Mouse (Mus musculus): ENCODE measurements around the gene Zfp872.
"Not testable (repeated sequence)": the region's sequence is repeated elsewhere in the genome, so short reads cannot be mapped to it uniquely, and the experiment has no call there.

Gene Zfp872

GRCm38 (mm10) chr9:22172318-22172717, 15.6 kb upstream of the Zfp872 start:
- no peak for DNase-seq

DNA sequence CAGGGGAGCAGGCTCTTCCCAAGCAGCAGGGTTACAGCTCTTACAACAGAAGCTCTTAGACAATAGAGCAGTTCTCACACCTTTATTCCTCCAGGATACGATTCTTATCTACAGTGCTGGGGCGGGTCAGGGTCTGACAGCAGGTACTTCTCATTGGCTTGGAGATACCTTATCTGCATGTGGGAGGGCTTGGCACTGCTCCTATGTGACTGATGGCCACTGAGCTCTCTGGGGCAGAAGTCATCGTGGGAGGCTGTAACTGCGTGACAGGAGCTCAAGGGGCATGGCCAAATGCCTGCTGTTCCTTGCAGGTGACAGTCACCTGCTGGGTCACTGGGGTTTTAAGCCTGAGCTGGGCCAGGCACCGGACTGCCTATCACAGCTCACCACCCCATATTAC, 8.5 kb downstream of the Zfp872 start:
- no peak for DNase-seq

DNA sequence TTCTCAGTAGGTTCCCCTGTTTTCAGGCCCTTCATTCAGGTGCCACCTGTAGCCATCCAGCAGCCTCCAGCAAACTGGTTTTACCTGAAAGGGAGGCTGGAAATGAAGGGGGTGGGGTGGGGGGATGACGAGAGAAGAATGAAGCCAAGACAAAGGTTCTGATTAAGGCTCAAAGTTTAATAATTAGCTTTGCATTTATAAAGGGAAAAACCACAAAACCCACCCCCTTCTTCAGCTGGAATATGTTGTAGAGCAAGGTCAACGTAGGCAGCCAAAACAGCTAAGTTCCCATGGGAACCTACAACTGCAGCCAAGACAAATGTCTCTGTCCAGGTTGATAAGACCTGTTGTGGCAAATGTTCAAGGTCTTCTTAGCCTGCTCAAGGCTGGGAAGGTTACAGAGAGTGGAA, 25.9 kb downstream of the Zfp872 start:
- peak in 1 of 2 experiments; percentile 26 for DNase-seq

DNA sequence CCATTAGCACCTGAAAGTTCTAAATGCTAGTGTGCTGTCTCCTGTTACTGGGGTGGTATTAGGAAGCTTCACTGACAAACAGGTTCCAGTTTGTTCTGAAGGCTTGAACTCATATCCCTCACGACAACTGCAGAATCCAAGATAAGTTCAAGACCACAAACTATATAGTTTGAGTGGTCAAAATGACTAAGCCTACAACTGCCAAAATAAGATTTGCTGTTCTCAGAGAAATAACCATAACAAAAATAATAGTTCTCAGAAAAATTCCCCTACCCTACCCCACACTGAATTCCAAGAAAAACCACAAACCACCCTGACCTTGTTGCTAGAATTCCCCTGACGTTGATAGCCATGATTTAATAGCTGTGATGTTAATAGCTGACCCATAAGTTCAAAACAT, 26.7 kb downstream of the Zfp872 start:
- DNase-seq = no peak

DNA sequence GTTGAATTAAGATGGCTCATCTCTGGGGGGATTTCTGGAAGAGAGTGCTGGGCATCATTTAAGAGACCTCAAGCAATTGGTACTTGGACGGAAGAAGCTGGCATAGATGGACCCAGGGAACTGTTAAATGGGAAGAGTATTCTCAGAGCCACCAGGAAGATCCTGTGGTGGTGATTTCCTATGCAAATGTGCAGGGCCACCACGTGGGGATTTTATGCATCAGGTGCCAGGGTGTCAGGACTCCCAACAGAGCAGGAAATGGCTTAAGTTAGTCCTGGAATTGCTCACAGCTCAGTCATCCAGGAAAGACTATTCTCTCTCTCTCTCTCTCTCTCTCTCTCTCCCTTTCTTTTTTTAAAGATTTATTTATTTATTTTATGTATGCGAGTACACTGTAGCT, 28.8 kb downstream of the Zfp872 start:
- DNase-seq = no peak

GRCm38 (mm10) chr9:22217858-22218493, 30.1 kb downstream of the Zfp872 start:
- peak in 1 of 2 experiments; percentile 59 for DNase-seq

DNA sequence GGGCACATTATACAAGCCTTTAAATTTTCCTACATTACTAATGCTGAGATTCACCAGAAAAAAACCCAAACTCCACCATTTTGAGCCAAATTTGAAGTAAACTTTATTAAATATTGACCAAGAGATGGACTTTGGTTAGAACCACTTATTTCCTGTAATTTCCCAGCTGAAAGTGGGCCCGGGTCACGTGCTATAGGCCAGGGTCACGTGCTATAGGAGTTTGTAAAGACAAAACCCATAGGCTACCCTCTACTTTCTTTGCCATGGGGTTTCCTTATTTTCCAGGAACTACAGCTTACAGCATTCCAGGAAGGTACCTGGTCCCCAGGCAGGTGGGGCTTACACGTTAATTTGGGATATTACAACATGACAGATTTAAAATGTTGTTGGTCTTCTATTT, 36.2 kb downstream of the Zfp872 start:
- DNase-seq = no peak

GRCm38 (mm10) chr9:22224536-22225503, 36.9 kb downstream of the Zfp872 start:
- peak; percentile 27 to 34 for DNase-seq

DNA sequence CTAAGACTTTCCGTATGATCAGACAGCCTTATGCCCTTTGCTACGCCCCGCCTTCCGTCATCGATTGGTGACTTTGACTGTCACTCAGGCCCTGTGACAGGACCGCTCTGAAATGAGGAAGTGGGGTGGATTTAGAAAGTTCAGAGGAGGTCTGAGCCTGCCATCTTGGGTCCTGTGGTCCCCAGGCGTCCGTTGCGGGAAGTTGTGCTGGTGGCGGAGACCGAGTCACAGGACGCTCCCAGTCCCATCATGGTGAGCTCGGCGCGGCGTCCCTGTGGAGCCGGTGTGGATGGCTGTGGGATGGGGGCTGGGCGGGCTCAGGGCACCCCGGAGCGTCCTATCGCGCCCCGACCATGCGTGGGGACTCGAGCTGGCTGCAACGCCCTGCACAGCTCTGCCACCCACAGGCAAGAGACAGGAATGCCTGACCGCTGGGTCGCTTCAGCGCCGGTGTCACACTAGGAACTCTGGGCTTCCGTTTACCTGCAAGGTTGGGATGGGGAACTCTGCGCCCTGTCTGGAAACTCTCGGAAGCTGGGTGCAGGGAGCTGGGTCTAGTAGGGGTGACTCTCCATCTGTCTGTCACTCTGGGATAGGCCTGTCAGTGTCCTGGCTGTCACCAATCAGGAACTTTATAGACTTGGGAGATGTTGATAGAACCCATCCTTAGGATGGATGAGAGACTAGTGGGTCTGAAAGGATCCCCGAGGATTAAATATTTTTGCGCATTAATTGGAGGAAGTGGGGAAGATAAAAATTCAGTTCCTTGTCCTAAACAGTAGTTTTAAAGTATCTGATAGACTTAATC, 37.9 kb downstream of the Zfp872 start, which contains the start of gene Zfp809:
Gene Zfp809 (plus strand): TSS at position 134 of the 808 bp plus-strand sequence.
- DNase-seq = peak; percentile 99 to 100

GRCm38 (mm10) chr9:22226389-22226673, 38.4 kb downstream of the Zfp872 start:
- not testable (repeated sequence) for DNase-seq

DNA sequence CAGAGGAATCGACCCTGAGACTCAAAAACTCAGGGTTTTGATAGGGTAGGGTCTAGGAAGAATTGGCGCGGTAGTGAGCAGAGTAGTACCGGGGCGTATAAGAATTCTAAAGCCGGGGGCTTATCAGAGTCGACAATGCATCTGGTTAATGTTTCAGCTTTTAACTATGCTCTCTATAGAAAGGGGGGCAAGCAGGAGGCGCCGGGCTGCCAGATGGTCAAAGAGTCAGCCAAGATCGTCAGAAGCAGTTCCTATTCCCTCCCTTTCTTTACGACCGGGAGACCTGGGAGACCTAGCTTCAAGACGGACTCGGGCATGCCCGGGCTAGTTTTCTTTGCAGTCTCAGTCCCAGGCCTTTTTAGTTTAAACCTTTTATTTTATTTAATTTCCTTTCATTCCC, 39.0 kb downstream of the Zfp872 start:
- DNase-seq = peak; percentile 52 to 73

DNA sequence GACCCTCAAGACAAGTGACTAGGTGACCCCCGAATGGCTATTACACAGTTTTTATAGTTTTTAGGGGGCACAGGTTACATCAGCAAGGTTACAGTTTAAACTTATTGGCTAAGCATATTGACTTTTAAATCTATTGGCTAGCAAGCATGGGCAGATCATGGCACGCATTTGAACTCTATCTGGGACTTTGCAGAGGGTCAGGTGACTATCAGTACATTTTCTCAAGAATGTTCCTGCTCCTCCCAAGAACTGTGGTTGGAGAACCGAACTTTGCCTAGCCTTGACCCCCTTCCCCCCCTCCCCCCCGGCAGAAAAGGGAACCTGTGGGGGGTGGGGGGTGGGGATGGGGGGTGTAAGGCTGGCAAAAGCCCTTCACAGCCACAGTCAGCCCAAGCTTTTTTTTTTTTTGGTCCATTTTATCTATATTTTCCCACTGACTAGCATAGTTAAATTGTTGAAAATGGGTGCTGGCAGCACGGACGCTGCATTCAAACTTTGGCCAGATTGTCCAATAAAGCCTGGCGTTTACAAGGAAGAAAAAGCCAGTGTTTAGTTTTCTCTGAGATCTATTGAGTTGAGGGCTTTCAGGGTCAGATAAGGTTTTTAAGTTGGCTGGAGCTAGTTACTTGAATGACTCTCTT, 41.6 kb downstream of the Zfp872 start:
- no peak for DNase-seq

GRCm38 (mm10) chr9:22230061-22230460, 42.2 kb downstream of the Zfp872 start:
- no peak for DNase-seq

GRCm38 (mm10) chr9:22230556-22230955, 42.7 kb downstream of the Zfp872 start:
- no peak for DNase-seq

GRCm38 (mm10) chr9:22240001-22240400, 52.1 kb downstream of the Zfp872 start:
- DNase-seq = no peak

GRCm38 (mm10) chr9:22244242-22244641, 56.4 kb downstream of the Zfp872 start:
- DNase-seq = no peak

All from lung, postnatal 4 days (tissue).